15 mouse cellular contexts compared by ENCODE assay signal in genomic region chr16:93288036-93288435, GRCm38 (mm10).
"Had no signal": no experiment of that assay in that cellular context is flagged by ENCODE, and none has a peak within 500 bp of the region (broad histone marks: within the 10 kb centered on the region; RNA-seq: fewer than 3 reads in every experiment).

No protein-coding gene starts in this region.

- ATAC-seq: liver, embryonic 12.5 days; midbrain, embryonic 13.5 days; midbrain, embryonic 15.5 days had no signal

- DNase-seq: lung, adult 18-20 months; lung, embryonic 14.5 days; lung, postnatal 10 days; lung, postnatal 4 days; retina, postnatal 1 day; right cerebral cortex, adult 18-20 months; right cerebral cortex, postnatal 25 days; right cerebral cortex, postnatal 4 days; spleen, adult 18-20 months; thymus, adult 2 months; thymus, postnatal 25 days; thymus, postnatal 4 days had no signal
